Mouse (Mus musculus): ENCODE results near the gene Agk.

GRCm38 (mm10) chr6:40324897-40325841 is at the start of gene Agk:
- no peak for TF ChIP-seq CTCF (IDR thresholded peaks at IDR 0.05; ENCODE audit: extremely low read depth, insufficient read depth, low read length)
- peak; percentile 33; the same call in 1 of the 2 replicates for TF ChIP-seq POLR2A (IDR thresholded peaks at IDR 0.05; ENCODE audit: extremely low read depth, insufficient read depth, low read length)

Measured in cortical plate, adult 2 months (tissue).